Mouse (Mus musculus): ENCODE results near the gene Dctpp1. TPM values are rescaled to one million over a fixed set of nuclear protein-coding genes. Genes with fewer than 3 reads are reported as not detected.
A peak's percentile ranks its signal among the peaks of the same experiment; 100 is the strongest.

The Dctpp1 gene
- total and polyA plus RNA-seq, 3 experiments, result 238 to 290 TPM; not detected in 1

GRCm38 (mm10) chr7:127208553-127209438 lies 51.7 kb downstream of the Dctpp1 start, which contains the start of gene Mylpf:
Gene Mylpf, plus strand, starts transcription at chr7:127208890.
- peak; percentile 99 for DNase-seq (ENCODE audit: low read depth, low spot score)
- peaks cover 4 to 21% of the 10 kb centered on the region in 2 experiments; a peak in 3 of 4 replicates for H3K36me3 ChIP-seq (ENCODE audit: control insufficient read depth in 1 of 2, insufficient read depth in 2 of 2, low read length in 2 of 2)
- no peaks in the 10 kb centered on the region for H3K27me3 ChIP-seq (ENCODE audit: control insufficient read depth in 1 of 2, insufficient read depth in 2 of 2, low read length in 2 of 2)
- peak; percentile 36; the same call in 1 of the 2 replicates for TF ChIP-seq ZKSCAN1 (IDR thresholded peaks at IDR 0.05; ENCODE audit: low read depth, low read length)
- peak; percentile 91 for TF ChIP-seq ZMIZ1 (IDR thresholded peaks at IDR 0.05; ENCODE audit: low read depth, low read length)
- no peak for TF ChIP-seq CHD1 (IDR thresholded peaks at IDR 0.05; ENCODE audit: low read depth, low read length)
- TF ChIP-seq RCOR1 (IDR thresholded peaks at IDR 0.05; ENCODE audit: low read depth, low read length), result peak; percentile 67
- no peak for TF ChIP-seq POLR2AphosphoS5 (IDR thresholded peaks at IDR 0.05; ENCODE audit: borderline replicate concordance, low read depth, low read length)
- TF ChIP-seq NRF1 (IDR thresholded peaks at IDR 0.05; ENCODE audit: insufficient read depth, low read depth, low read length, poor library complexity, severe bottlenecking), result peak; percentile 89
- TF ChIP-seq GATA1 (IDR thresholded peaks at IDR 0.05; ENCODE audit: low read depth, low read length), result peak; percentile 75
- no peak for TF ChIP-seq USF2 (IDR thresholded peaks at IDR 0.05; ENCODE audit: borderline replicate concordance in 1 of 2, insufficient read depth in 1 of 2, low read depth in 1 of 2, low read length in 2 of 2)
- TF ChIP-seq MAFK (IDR thresholded peaks at IDR 0.05; ENCODE audit: borderline replicate concordance, low read depth, low read length), result no peak
- TF ChIP-seq SIN3A (IDR thresholded peaks at IDR 0.05; ENCODE audit: low read length), result peak; percentile 84
- TF ChIP-seq TBP (IDR thresholded peaks at IDR 0.05; ENCODE audit: low read depth, low read length), result peak; percentile 96
- no peak for TF ChIP-seq JUND (IDR thresholded peaks at IDR 0.05; ENCODE audit: low read depth, low read length)
- TF ChIP-seq POLR2AphosphoS2 (IDR thresholded peaks at IDR 0.05; ENCODE audit: low read length), result peak; percentile 77; the same call in 1 of the 2 replicates
- TF ChIP-seq CTCF (IDR thresholded peaks at IDR 0.05 in 2 of 3, conservative IDR thresholded peaks at IDR 0.05 in 1 of 3; ENCODE audit: control insufficient read depth in 1 of 3, insufficient read depth in 1 of 3, low read depth in 2 of 3, low read length in 3 of 3, poor library complexity in 1 of 3, severe bottlenecking in 1 of 3), result peak; percentile 39 to 66 (median 62)
- TF ChIP-seq POLR2A (IDR thresholded peaks at IDR 0.05; ENCODE audit: control insufficient read depth in 1 of 2, insufficient read depth in 1 of 2, low read depth in 1 of 2, low read length in 2 of 2, poor library complexity in 1 of 2), result peak; percentile 34 to 97; a peak in 2 of 4 replicates
- no peak for TF ChIP-seq MYB (IDR thresholded peaks at IDR 0.05; ENCODE audit: low read depth, low read length)
- TF ChIP-seq HCFC1 (IDR thresholded peaks at IDR 0.05; ENCODE audit: low read depth, low read length), result peak; percentile 77
- TF ChIP-seq ETS1 (IDR thresholded peaks at IDR 0.05; ENCODE audit: low read depth, low read length), result no peak; the same call in 1 of the 2 replicates
- TF ChIP-seq NELFE (IDR thresholded peaks at IDR 0.05; ENCODE audit: low read depth, low read length), result peak; percentile 83
- TF ChIP-seq UBTF (IDR thresholded peaks at IDR 0.05; ENCODE audit: borderline replicate concordance, insufficient read depth, low read depth, low read length), result 0 out of 2 replicates have a peak, but pooled peaks have one; percentile 16
- peak; percentile 58; the same call in 1 of the 2 replicates for TF ChIP-seq CHD2 (IDR thresholded peaks at IDR 0.05; ENCODE audit: low read length)
- TF ChIP-seq MYC (IDR thresholded peaks at IDR 0.05; ENCODE audit: low read depth, low read length), result 0 out of 2 replicates have a peak, but pooled peaks have one; percentile 33
- TF ChIP-seq MAZ (IDR thresholded peaks at IDR 0.05; ENCODE audit: low read depth, low read length), result peak; percentile 95
- TF ChIP-seq KAT2A (conservative IDR thresholded peaks at IDR 0.05; ENCODE audit: low read depth, low read length), result 0 out of 2 replicates have a peak, but pooled peaks have one; percentile 24
- TF ChIP-seq RAD21 (IDR thresholded peaks at IDR 0.05; ENCODE audit: low read depth, low read length), result peak; percentile 18
- TF ChIP-seq TAL1 (IDR thresholded peaks at IDR 0.05; ENCODE audit: low read length), result no peak
- TF ChIP-seq MEF2A (IDR thresholded peaks at IDR 0.05; ENCODE audit: extremely low read depth, insufficient replicate concordance, low read depth, low read length, poor library complexity, severe bottlenecking), result peak; percentile 17; the same call in 1 of the 2 replicates
- TF ChIP-seq SMC3 (IDR thresholded peaks at IDR 0.05; ENCODE audit: low read depth, low read length), result peak; percentile 41; the same call in 1 of the 2 replicates
- TF ChIP-seq BHLHE40 (IDR thresholded peaks at IDR 0.05; ENCODE audit: borderline replicate concordance, low read depth, low read length), result no peak
- peak; percentile 98 for TF ChIP-seq ZNF384 (IDR thresholded peaks at IDR 0.05; ENCODE audit: low read depth, low read length)
- peak; percentile 65 for TF ChIP-seq TCF12 (IDR thresholded peaks at IDR 0.05; ENCODE audit: low read depth, low read length)
- no peak; a peak in 1 of 4 replicates for TF ChIP-seq EP300 (IDR thresholded peaks at IDR 0.05; ENCODE audit: low read depth in 1 of 2, low read length in 2 of 2)
- TF ChIP-seq MXI1 (IDR thresholded peaks at IDR 0.05; ENCODE audit: low read depth, low read length), result peak; percentile 80; the same call in 1 of the 2 replicates
- peak; percentile 58 for TF ChIP-seq ELF1 (IDR thresholded peaks at IDR 0.05; ENCODE audit: low read depth, low read length)
- peaks cover 36% of the 10 kb centered on the region for H3K79me2 ChIP-seq (ENCODE audit: control insufficient read depth, insufficient read depth, low read length, poor library complexity)
- H3K9ac ChIP-seq (ENCODE audit: control insufficient read depth, low read depth, low read length, poor library complexity, severe bottlenecking), result peak within 1 kb of the TSS; percentile 86
- H3K4me3 ChIP-seq (ENCODE audit: control insufficient read depth in 1 of 2, insufficient read depth in 1 of 2, low read depth in 2 of 2, low read length in 2 of 2), result peak within 1 kb of the TSS; percentile 99
- no peaks in the 10 kb centered on the region for H3K9me3 ChIP-seq (replicated peaks; ENCODE audit: insufficient read depth, low read length)
- H3K27ac ChIP-seq (ENCODE audit: control insufficient read depth, low read depth, low read length), result peak within 1 kb of the TSS; percentile 84
- peaks cover 0 to 25% of the 10 kb centered on the region in 2 experiments; a peak in 3 of 4 replicates for H3K4me1 ChIP-seq (ENCODE audit: control insufficient read depth in 1 of 2, insufficient read depth in 2 of 2, low read length in 2 of 2)

All from MEL (cell line).